Comparison of ENCODE assay signal across 8 mouse cellular contexts in genomic region chr2:172249336-172249735, GRCm38 (mm10). TPM values are rescaled to one million over a fixed set of nuclear protein-coding genes. Genes with fewer than 3 reads are reported as not detected.
DNase-seq lines count a peak whose midpoint lies in the region; TF ChIP-seq lines count a peak whose summit lies in the region.
"Had no signal": no experiment of that assay in that cellular context is flagged by ENCODE, and none has a peak within 500 bp of the region (broad histone marks: within the 10 kb centered on the region; RNA-seq: fewer than 3 reads in every experiment).

No protein-coding gene starts in this region.

- H3K9me3 ChIP-seq in E14TG2a.4 (ENCODE audit: low read length) (peaks cover 10% of the 10 kb centered on the region; the same call in 1 of the 2 replicates), MEL (replicated peaks; ENCODE audit: insufficient read depth, low read length) (no peaks in the 10 kb centered on the region)
- H3K9me3 ChIP-seq: hindbrain, embryonic 15.5 days had no signal

- WGBS in liver, adult 2 months = 84% methylated on average over 14 of the region's 14 CpGs

- H3K9ac ChIP-seq in MEL (ENCODE audit: control insufficient read depth, low read depth, low read length, poor library complexity, severe bottlenecking) = no peak overlapping the region
- H3K9ac ChIP-seq in liver, adult 2 months (ENCODE audit: low read depth, low read length) = no peak overlapping the region
- H3K9ac ChIP-seq: hindbrain, embryonic 15.5 days had no signal

- no peaks in the 10 kb centered on the region for H3K79me2 ChIP-seq in MEL (ENCODE audit: control insufficient read depth, insufficient read depth, low read length, poor library complexity)
- no peaks in the 10 kb centered on the region for H3K79me2 ChIP-seq in liver, adult 2 months (ENCODE audit: control insufficient read depth, insufficient read depth, low read length)

- TF ChIP-seq RAD21 in MEL (IDR thresholded peaks at IDR 0.05; ENCODE audit: low read depth, low read length) = peak; percentile 17

- TF ChIP-seq POLR2A in MEL (IDR thresholded peaks at IDR 0.05; ENCODE audit: control insufficient read depth in 1 of 2, insufficient read depth in 1 of 2, low read depth in 1 of 2, low read length in 2 of 2, poor library complexity in 1 of 2) = no peak
- TF ChIP-seq POLR2A in liver, adult 2 months (IDR thresholded peaks at IDR 0.05; ENCODE audit: extremely low read depth, insufficient read depth, low read length) = no peak

- H3K36me3 ChIP-seq in E14TG2a.4 (ENCODE audit: insufficient read depth, low read length) (no peaks in the 10 kb centered on the region), MEL (ENCODE audit: control insufficient read depth in 1 of 2, insufficient read depth in 2 of 2, low read length in 2 of 2) (no peaks in the 10 kb centered on the region)
- no peaks in the 10 kb centered on the region for H3K36me3 ChIP-seq in liver, adult 2 months (ENCODE audit: control insufficient read depth, insufficient read depth, low read length)
- H3K36me3 ChIP-seq: hindbrain, embryonic 15.5 days had no signal

- TF ChIP-seq CTCF in E14TG2a.4 (conservative IDR thresholded peaks at IDR 0.05; ENCODE audit: low read length) = peak; percentile 65
- TF ChIP-seq CTCF in MEL (IDR thresholded peaks at IDR 0.05 in 2 of 3, conservative IDR thresholded peaks at IDR 0.05 in 1 of 3; ENCODE audit: control insufficient read depth in 1 of 3, insufficient read depth in 1 of 3, low read depth in 2 of 3, low read length in 3 of 3, poor library complexity in 1 of 3, severe bottlenecking in 1 of 3) = peak; percentile 63 to 85 (median 76)
- TF ChIP-seq CTCF in liver, adult 2 months (IDR thresholded peaks at IDR 0.05; ENCODE audit: low read depth, low read length) = peak; percentile 51

- peak; percentile 27 to 34 for DNase-seq in kidney, postnatal 4 days
- DNase-seq in kidney, adult 9 months = no peak
- DNase-seq in MEL (ENCODE audit: low read depth, low spot score) = peak; percentile 23
- DNase-seq in liver, adult 2 months (ENCODE audit: extremely low read depth, low read depth, low spot score) = no peak
- no peak for DNase-seq in gastrocnemius, adult 18-20 months (ENCODE audit: low spot score)
- DNase-seq in gastrocnemius, adult 8-10 months (ENCODE audit: low spot score in 2 of 2) = no peak

- no peak overlapping the region for H3K27ac ChIP-seq in MEL (ENCODE audit: control insufficient read depth, low read depth, low read length)
- no peak overlapping the region for H3K27ac ChIP-seq in liver, adult 2 months (replicated peaks; ENCODE audit: insufficient read depth, low read depth, low read length)
- H3K27ac ChIP-seq: hindbrain, embryonic 15.5 days had no signal

- H3K4me1 ChIP-seq in E14TG2a.4 (replicated peaks; ENCODE audit: low read depth, low read length) = peaks cover 12% of the 10 kb centered on the region; the same call in 1 of the 2 replicates
- no peaks in the 10 kb centered on the region for H3K4me1 ChIP-seq in MEL (ENCODE audit: control insufficient read depth in 1 of 2, insufficient read depth in 2 of 2, low read length in 2 of 2)
- no peaks in the 10 kb centered on the region for H3K4me1 ChIP-seq in liver, adult 2 months (ENCODE audit: control insufficient read depth, insufficient read depth, low read length)

- peaks cover 49% of the 10 kb centered on the region for H3K27me3 ChIP-seq in E14TG2a.4 (ENCODE audit: insufficient read depth, low read length)
- no peaks in the 10 kb centered on the region; a peak in 1 of 4 replicates for H3K27me3 ChIP-seq in MEL (ENCODE audit: control insufficient read depth in 1 of 2, insufficient read depth in 2 of 2, low read length in 2 of 2)
- H3K27me3 ChIP-seq in liver, adult 2 months (ENCODE audit: control insufficient read depth, insufficient read depth, low read length) = no peaks in the 10 kb centered on the region

- no peak for TF ChIP-seq EP300 in MEL (IDR thresholded peaks at IDR 0.05; ENCODE audit: low read depth in 1 of 2, low read length in 2 of 2)

- H3K4me3 ChIP-seq in E14TG2a.4 (replicated peaks; ENCODE audit: low read length) (no peak overlapping the region), MEL (ENCODE audit: control insufficient read depth in 1 of 2, insufficient read depth in 1 of 2, low read depth in 2 of 2, low read length in 2 of 2) (no peak overlapping the region)
- no peak overlapping the region for H3K4me3 ChIP-seq in liver, adult 2 months (ENCODE audit: insufficient read depth, low read depth, low read length)
- H3K4me3 ChIP-seq: hindbrain, embryonic 15.5 days had no signal

TF ChIP-seq in MEL, 35 proteins besides CTCF, POLR2A, EP300 and RAD21:
- TF ChIP-seq JUND (IDR thresholded peaks at IDR 0.05; ENCODE audit: low read depth, low read length) = no peak
- peak; percentile 34 for TF ChIP-seq SMC3 (IDR thresholded peaks at IDR 0.05; ENCODE audit: low read depth, low read length)
- TF ChIP-seq ELF1 (IDR thresholded peaks at IDR 0.05; ENCODE audit: low read depth, low read length) = no peak
- no peak for TF ChIP-seq USF1 (IDR thresholded peaks at IDR 0.05; ENCODE audit: low read depth, low read length)

RNA-seq across cellular contexts. Expression of gene Mc3r, which starts 1.0 kb away (rescaled TPM):
- 0.04 TPM in 1 of 2 replicates, not detected in the other for total RNA-seq in MEL (2012; rRNA removed)
- polyA plus RNA-seq in MEL (2012; ENCODE audit: insufficient read depth in 1 of 2, insufficient read length in 2 of 2, low read depth in 1 of 2, low replicate concordance in 2 of 2, missing spikeins in 1 of 2) = not detected
- not detected in 2 replicates for total RNA-seq in liver, adult 2 months (2014; rRNA removed)
- not detected in 2 replicates for polyA plus RNA-seq in liver, adult 2 months (2012; rRNA removed)
- total RNA-seq in gastrocnemius, adult 18-20 months (2021) = not detected
- total RNA-seq in gastrocnemius, adult 8-10 months (2022) = not detected

Comparison
In these comparisons a context has a peak if more than half of its experiments do, and no peak if none do; other contexts are left out.
1. DNase-seq: peak in kidney, postnatal 4 days (2 of 2) and MEL (single experiment); none in kidney, adult 9 months (single experiment), liver, adult 2 months (single experiment), gastrocnemius, adult 18-20 months (single experiment) and gastrocnemius, adult 8-10 months (0 of 2).
2. Peak in every context shown above with its lines, with median percentiles within 50 percentile points of each other: CTCF ChIP-seq.